Mouse (Mus musculus): ENCODE measurements around the gene Camkk1.

The Camkk1 gene

DNA sequence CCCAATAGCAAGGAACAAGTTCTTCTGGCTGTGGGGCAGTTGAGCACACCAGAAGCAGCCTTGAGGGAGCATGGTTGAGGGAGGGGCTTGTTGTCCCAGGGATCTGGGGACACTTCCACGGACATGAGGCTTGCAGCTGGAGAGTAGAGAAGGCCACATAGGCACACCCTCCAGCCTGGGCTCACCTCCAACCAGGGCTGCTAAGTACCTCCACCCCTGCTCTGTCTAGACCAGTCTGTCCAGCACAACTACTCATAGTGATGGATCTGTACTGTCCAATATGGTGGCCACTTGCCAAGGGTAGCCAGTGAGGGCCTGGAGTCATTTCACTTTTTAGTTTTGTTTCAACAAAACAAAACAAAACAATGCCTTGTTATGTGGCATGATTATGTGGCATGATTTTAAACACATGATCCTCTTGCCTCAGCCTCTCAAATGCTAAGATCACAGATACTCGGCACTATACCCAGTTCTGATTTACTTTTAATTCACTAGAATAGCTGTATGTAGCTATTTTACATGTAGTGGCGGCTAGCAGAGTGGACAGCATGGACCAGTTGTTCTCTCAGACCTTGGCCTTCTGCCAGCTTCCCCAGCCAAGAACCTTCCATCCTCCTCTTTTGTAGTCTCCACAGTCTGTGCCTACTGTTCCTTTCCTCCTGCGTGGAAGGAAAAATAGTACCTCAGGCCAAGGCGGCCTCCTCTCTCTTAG lies 3.3 kb upstream of the Camkk1 start:
- peak; percentile 59 for DNase-seq

DNA sequence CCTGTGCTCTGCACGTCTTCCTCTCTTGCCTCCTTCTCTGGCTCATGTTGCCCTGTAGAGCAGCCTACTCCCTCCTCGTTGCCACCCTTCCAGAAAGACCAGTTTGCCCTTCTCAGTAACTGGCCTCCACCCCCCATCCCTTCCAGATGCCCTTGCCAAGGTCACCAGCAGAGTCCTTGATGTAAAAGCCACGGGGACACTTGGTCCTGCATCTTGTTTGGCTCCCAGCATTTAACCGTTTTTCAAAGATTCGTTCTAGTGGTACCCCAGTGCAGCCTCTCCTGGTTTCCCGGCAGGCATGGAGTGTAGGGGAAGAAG lies 2.7 kb upstream of the Camkk1 start:
- DNase-seq, result peak; percentile 45

DNA sequence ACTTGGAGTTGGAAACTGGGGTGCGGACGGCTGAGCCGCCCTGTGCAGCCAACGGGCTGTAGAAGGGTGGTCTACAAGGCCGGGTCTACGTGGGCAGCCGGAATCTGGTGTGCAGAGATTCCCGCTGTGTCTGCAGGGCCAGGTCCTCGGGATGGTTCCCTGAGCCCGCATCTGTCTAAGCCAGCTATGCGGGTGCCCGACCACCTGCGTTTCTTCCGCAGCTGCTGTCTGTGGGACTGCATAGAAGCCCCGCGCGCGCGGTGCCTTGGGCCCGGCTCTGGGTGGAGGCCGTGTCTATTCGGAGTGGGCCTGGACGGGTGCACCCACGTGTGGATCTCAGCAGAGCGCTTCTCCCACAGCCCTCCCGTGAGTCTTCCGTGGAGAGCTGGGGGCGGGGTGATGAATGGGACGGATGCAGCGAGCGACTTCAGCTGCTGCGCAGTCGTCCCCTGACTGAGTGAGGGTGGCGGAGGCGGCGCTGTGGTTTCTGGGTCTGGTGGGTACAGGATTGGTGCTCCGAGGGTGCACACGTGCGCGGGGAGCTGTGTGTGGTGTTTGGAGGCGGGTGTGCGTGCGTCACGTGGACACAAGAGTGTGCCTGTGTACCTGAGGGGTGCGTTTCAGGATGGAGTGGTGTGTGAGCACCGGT lies 463 bp downstream of the Camkk1 start:
- peak; percentile 73 for DNase-seq

DNA sequence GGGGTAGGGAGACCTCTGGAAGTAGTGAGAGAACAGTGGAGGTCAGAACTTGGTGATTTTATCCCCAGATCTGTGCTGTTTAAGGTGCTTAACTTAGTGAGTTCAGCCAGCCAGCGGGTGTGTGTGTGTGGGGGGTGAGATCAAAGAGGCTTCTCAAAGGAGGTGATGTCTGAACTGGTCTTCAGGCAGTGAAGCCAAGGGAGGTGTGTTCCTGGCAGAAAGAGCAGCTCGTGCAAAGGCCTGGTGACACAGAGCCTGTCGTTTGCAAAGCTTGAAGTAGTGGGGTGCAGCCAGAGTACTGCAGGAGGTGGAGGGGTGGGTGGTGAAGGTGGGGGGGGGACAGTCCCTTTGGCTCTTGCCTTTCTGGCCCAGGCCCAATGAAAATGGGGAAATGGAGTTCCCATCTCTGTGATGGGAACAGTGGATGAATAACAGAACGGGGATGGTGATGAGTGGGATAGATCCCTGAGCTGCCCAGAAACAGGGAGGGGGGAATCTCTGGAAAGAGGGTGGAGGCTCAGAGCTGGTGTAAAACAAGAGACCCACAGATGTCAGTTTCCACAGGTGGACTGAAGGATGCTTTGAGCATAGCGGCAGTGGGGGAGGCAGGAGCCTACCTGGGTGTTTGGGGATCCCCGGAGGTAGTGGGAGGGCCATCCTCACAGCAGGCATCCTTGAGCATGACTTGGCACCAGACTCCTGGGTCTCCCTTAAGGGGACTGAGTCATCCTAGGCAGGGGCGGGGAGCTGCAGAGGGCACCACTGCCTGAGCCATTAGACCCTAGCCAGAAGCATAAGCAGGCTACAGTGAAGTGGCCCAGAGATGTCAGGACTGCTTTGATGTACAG lies 2.4 kb downstream of the Camkk1 start:
- no peak for DNase-seq

DNA sequence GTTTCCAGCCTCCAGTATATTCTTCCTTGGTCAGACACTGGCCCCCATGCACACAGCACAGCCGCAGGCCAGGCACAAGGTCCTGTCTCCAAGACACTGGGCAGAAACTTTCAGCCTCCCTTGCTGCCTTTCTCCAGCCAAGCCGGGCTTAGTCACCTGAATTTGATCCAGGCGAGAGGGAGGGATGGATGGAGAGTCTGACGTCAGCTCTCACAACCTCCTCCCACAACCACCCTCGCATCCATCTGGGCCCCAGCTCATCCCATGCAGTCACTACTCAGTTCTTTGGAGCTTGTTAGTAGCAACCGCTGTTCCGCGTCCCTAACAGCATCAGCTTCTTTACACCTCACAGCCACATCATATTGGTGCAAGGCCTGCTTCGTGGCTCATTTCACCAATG lies 4.3 kb downstream of the Camkk1 start:
- peak; percentile 62 for DNase-seq

DNA sequence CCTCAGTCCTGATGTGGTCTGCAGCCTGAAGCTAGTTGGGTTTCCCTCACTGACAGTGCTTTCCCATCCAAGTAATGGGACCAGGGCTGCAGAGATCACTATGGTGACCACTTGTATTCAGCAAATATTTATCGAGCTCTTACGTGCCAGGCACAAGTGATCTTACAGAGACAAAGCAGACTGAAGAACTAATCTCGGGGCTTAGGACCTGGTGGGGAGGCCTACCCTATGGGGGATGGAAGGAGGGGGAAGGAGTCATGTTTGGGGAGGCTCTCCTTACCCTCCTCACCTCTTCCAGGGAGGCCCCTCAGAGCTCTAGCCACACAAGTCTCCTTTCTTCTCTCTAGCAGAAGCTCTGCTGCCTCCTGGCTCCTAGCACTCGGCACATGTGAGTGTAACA lies 5.0 kb downstream of the Camkk1 start:
- DNase-seq, result peak; percentile 44

DNA sequence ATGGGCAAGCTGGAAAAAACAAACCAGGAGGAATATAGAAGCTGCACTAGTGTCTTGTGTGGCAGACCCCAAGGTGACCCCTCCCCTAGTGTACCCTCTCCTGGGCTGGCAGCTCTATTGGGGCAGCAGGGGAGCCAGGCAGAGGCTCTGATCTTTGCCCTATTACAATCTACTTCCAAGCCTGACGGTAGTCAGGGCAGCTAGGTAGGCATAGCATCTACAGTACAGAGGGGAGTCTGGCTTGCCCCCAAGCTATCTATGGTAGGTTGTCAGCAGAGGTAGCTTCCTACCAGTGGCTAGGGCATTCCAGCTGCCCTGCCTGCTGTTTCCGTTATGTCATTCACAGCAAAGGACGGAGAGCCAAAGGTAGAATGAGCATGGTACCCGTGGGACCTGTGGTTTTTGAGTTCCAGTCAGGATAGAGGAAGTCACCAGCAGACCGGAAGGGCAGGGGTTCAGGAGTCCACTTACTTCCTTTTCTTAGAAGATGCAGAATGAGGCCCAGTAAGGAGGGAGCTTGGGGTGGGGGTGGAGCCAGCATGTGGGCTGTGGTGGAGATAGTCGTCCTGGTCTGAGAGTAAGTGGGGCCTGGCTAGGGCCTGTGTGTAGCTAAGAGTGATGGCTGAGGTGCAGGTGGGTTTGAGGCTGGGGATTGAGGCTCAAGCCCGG lies 5.6 kb downstream of the Camkk1 start:
- DNase-seq, result peak; percentile 75

DNA sequence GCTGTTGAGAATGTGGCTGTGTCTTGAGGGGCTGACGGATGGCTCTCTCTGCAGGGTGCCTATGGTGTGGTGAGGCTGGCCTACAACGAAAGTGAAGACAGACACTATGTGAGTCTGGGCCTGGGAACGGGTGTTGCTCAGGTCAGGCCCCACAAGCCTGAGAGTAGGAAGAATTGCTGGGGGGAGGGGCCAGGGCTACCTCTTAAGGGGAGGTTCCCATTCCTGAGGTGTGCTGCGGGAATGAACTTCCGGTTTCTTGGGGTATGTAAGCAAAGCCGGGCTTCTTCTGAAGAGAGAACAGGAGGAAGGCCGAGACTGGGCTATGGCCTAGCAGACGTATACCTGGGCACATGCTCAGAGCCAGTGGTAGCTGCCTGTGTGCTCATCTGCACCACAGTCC lies 8.2 kb downstream of the Camkk1 start:
- peak; percentile 81 for DNase-seq

DNA sequence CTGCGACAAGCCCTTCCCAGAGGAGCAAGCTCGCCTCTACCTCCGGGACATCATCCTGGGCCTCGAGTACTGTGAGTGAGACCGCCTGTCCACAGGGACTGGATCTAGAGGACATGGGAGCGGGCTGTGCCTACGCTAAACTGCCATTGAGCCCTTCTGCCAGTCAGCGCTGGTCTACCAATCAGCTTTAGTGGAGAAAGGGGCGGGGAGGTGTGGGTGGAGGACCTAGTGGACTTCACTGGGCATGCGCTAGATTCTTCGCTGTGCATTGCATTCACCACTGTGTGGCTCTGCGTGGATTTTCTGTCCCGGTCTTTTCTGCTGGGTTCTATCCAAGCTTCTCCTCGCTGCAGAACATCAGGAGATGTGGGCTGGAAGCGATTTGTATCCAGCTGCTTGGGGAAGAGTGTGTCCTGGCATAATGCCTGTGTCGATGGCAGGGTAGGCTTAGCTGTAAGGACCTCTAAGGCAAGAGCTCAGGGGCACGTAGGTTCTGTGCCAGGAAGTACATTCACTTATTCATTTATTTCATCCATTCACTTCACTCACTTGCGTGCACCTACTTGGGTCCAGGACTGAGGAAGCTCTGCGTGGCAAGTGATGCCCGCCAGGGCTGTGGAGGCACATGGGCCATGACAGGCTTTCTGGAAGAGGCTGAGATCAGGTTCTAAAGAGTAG lies 12.2 kb downstream of the Camkk1 start:
- peak; percentile 96 for DNase-seq

DNA sequence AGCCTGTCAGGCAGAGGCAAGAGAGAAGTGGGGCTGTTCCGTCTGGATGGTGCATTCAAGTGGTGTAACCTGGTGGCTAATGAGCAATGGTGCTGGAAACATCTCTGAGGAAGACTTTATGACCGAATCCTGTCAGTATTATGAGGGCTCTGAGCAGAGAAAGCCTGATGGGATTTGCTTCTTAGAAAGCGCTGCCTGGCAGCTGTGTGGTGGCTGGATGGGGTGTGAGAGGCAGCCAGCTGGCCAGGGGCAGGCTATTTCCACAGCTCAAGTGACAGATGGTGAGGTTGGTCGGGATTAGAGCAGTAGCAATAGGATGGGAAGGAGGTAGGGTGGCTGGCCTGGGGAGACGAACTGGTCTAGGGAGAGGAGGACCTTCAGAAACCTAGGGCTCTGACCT lies 12.7 kb downstream of the Camkk1 start:
- DNase-seq, result no peak

DNA sequence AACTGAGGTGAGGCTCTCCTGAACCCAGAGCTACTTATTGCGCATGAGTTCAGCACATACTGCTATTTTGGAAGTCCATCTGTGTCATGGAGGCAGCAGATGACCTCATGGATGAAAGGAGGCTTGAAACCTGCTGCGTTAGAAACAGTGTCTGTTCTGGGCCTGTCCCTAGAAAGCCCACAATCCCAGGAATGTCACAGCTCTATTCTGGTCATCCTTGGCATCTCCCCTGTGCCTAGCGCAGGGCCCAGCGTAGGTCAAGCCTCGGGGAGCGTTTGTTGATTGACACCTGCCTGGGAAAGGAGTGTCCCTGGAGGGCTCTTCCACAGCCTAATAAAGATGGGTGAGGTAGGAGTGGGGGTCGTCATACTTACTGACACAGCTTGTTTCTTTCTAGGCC lies 17.3 kb downstream of the Camkk1 start:
- DNase-seq, result no peak

DNA sequence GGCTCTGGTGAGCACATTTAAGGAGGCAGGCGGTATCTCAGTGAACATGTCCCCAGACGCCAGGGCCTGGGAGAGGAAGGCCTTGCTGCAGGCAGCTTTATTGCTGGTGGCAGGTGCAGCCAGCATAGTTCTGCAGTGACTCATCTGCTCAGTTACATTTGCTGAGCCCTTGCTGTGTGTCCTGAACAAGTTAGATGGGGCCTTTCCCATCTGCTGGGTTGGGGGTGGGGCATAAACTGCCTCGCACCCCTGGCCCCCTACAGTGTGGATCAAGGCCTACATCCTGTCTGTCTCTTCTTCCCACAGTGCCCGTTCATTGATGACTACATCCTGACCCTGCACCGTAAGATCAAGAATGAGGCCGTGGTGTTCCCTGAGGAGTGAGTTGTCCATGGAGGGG lies 18.1 kb downstream of the Camkk1 start:
- DNase-seq, result no peak

DNA sequence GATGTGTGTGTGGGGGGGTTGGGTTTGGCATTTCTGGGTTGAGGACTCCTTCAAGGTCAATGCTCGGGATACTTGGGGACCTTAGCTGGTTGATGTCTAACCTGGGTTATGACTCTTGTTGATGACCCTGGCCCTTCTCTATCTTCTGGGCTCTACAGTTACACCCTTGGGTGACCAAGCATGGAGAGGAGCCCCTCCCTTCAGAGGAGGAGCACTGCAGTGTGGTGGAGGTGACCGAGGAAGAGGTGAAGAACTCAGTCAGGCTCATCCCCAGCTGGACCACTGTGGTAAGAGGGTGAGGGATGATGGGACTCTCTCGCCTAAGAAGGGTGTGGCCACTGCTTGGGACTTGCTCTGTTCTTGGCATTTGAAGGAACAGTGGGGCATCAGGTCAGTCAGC lies 18.9 kb downstream of the Camkk1 start:
- DNase-seq, result no peak

DNA sequence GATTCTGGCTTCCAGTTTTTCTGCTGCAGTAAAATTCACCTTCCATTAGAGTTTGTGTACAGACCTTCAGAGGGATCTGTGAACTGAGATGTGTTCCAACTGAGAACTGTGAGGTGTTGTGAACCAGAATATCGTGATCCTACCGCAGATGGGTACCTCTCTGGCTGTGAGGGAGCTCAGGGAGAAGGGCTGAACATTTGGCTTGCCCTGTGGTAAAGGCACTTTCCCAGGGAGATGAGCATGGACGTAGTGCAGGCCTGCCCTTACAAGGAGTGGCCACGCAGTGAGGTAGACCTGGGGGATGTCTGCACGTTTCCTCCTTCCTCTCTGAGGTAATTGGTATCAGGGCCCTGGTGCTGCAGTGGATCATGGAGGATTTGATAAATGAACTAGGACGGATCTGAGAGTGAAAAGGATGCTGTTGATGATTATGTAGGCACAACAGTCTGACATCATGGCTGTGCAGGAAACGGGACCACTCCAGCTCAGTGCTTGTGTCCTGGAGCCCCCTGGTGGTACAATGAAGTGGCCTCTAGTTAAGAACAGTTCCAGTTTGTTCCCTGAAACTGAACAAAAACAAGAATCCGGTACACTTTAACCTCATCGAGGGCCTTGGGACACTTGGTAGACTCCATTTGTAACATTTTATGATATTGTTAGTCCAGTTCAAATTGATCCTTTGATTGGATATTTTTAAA lies 20.4 kb downstream of the Camkk1 start:
- peak; percentile 85 for DNase-seq

DNA sequence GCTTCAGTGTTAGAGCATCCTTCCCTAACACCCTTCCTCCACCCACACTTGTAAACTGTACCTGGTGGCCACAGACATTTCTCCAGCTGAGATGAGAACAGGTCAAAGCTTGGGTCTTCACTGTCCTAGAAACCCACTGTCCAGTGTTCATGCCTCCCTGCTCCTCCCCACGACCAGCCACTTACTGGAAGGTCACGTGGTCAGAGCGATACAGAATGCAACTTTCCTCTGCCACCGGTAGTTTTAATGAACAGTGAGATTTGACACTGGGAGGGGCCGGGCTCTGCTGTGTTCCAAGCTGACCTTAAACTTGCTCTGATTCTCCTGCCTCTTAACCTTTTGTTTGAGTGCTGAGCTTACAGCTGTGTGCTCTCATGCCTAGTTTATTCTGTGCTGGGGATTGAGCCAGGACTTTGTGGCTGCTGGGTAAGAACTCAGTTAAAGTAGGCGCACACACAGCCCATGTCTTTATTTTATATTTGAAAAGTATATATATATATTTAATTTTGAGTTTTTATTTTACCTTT lies 25.5 kb downstream of the Camkk1 start:
- peak; percentile 43 for DNase-seq

DNA sequence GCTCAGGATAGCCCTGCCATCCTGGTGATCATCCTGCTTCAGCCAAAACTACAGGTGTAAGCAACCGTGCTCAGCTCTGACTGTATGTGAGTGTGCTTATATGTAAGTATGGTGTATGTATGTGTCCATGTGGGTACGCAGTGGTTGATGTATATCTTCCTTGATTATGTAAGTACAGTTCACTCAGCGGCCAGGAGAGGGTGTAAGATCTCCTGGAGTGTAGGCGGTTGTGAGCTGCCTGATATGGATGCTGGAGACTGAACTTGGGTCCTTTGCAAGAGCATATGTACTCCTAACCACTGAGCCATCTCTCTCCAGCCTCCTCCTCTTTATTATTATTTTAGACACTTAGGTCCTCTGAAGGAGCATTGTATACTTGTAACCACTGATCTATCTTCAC lies 26.0 kb downstream of the Camkk1 start:
- no peak for DNase-seq

DNA sequence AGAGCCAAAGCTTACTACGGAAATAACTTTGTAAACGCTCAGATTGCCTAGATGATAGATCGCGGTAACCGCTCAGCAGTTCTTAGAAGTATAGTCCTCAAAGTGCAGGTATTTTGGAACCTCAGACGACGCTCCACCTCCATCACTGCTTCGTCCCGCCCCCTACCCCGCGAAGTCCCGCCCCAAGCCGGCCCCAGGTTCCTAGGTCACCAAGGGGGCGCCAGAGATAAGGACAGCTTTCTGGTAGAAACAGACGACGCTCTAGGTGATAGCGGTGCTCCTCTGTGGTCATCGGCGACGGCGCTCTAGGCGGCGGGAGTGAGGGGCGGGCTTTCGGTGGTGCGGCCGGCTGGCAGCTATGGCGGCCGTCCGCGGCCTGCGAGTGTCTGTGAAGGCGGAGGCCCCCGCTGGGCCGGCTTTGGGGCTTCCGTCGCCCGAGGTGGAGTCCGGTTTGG lies 28.8 kb downstream of the Camkk1 start, which contains the start of gene Ncbp3:
Ncbp3 (plus strand) TSS at position 242 of the 455 bp plus-strand sequence.
- peak; percentile 98 for DNase-seq

DNA sequence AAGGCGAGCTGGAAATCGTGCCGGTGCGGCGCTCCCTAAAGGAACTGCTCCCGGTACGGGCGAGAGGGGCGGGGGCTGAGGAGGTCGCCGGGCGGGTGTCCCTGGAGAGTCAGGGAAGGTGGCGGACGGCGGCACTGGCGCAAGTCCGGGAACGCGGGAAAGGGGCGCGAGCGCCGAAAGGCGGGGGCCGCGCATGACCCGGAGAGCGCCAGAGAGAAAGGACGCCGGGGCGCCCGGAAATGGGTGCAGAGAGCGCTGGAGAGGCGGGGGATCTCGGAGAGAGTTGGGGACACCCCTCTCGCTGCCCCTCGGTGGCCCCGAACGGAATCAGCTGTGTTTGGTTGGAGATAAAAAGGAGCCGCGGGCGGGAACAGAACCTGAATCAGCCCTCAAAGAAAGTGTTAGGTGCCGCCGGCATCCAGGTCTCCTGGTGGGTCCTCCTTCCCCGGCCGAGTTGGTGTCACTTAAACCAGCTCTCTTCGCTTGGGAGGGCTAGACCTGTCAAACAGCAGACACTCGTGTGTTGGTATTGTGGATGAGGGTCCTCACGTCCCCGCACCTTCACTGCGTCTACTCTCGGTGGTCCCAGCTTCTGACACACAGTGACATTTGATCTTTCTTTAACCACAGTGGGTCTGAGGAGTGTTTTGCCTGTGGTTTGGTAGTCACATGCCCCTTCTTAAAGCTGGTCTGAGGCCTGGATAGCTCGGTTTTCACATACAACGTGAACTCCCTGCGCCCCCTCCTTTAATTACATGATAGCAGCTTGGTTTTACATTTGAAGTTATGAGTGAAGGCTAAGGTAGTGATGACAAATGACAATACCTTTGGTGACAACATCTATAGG lies 29.4 kb downstream of the Camkk1 start:
- DNase-seq, result no peak

DNA sequence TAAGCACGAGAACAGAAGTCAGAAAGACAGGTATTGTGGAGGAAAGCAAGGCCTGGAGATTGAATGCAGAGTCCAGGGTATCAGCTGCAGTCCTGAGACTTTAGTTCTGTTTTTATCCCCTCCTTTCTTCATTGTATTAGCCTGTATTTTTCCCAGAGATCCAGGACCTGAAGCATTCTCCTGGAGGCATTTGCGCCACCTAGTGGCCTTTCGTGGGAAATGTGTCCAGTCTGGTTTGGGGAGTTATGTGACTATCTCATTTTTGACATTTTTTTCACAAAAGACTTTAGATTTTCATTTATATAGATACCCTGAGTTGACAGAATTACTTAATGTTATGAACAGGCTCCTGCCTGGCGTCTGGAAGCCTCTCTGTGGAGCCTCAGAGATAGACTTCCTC lies 30.5 kb downstream of the Camkk1 start:
- DNase-seq, result peak; percentile 88

DNA sequence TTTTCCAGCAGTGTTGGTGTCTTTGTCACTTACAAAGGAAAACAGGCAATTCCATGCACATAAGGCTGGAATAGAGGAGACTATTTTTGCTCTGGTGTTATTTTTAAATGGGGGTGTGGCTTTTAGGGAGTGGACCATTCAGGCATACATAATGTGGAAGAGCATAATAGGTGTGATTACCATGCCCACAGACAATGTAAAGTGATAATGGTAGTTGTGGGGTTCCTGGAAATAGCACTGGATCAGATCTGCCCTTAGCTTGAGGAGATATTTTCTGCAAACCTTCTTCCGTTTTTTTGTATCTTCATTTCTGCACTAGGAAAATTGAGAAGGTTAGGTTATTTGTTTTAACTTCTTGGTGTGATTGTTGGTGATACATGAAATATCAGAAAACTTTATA lies 34.0 kb downstream of the Camkk1 start:
- no peak for DNase-seq

DNA sequence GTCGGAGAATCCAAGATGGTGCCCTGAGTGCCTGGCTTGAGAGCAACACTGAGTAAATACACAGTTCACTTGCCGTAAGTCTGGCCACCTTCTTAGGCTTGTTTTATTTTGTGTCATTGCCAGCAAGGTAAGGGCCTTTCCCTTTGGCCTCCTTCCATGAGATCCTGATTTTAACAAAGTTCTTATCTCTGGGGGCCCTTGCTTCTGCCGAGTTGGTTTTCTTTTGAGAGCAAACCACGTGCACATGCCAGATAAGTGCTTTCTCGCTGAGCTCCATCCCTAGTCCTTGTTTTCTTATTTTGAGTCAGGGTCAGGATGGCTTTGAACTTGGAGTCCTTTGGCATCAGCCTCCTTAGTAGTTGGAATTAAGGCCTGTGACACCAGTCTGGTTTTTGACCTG lies 38.9 kb downstream of the Camkk1 start:
- DNase-seq, result peak; percentile 13

All from lung, postnatal 36 days (tissue).